Mouse (Mus musculus): Measurements from ENCODE around the gene Cyth3. TPM values are rescaled to one million over a fixed set of nuclear protein-coding genes. Genes with fewer than 3 reads are reported as not detected.

The Cyth3 gene
- polyA plus RNA-seq (2016; fragmentation: Nextera tagmentation; extraction: Ambion mirVana), result 39.8 and 46.1 TPM in 2 replicates

GRCm38 (mm10) chr5:143621893-143622622 is at the start of gene Cyth3:
Gene Cyth3 (plus strand): TSS chr5:143622447.
- peak within 1 kb of the TSS; percentile 88 for H3K4me2 ChIP-seq (replicated peaks)
- peak; percentile 94 for ATAC-seq (ENCODE audit: low FRiP score)
- no peaks in the 10 kb centered on the region for H3K27me3 ChIP-seq
- H3K9ac ChIP-seq, result peak within 1 kb of the TSS; percentile 77
- 8% methylated on average over 46 of the region's 46 CpGs for WGBS
- no peaks in the 10 kb centered on the region for H3K9me3 ChIP-seq (replicated peaks)
- no peaks in the 10 kb centered on the region for H3K36me3 ChIP-seq
- H3K4me1 ChIP-seq, result peaks cover 42% of the 10 kb centered on the region
- H3K27ac ChIP-seq, result peak within 1 kb of the TSS; percentile 75
- H3K4me3 ChIP-seq, result peak within 1 kb of the TSS; percentile 82

GRCm38 (mm10) chr5:143573067-143573466 is 49.2 kb upstream of the Cyth3 start:
- no peak overlapping the region for H3K27ac ChIP-seq
- WGBS, result 86% methylated on average over 4 of the region's 4 CpGs
- no peaks in the 10 kb centered on the region for H3K4me1 ChIP-seq
- H3K9ac ChIP-seq, result no peak overlapping the region
- H3K36me3 ChIP-seq, result no peaks in the 10 kb centered on the region
- no peak for ATAC-seq (ENCODE audit: low FRiP score)
- no peaks in the 10 kb centered on the region for H3K27me3 ChIP-seq
- H3K9me3 ChIP-seq (replicated peaks), result no peaks in the 10 kb centered on the region
- H3K4me3 ChIP-seq, result no peak overlapping the region
- no peak overlapping the region for H3K4me2 ChIP-seq (replicated peaks)

- no peak overlapping the region for H3K4me3 ChIP-seq
- H3K27ac ChIP-seq, result no peak overlapping the region
- ATAC-seq (ENCODE audit: low FRiP score), result no peak
- WGBS, result 88% methylated on average over 19 of the region's 19 CpGs
- H3K9ac ChIP-seq, result no peak overlapping the region
- no peaks in the 10 kb centered on the region for H3K27me3 ChIP-seq
- no peaks in the 10 kb centered on the region for H3K4me1 ChIP-seq
- no peaks in the 10 kb centered on the region for H3K9me3 ChIP-seq (replicated peaks)
- H3K36me3 ChIP-seq, result no peaks in the 10 kb centered on the region
- no peak overlapping the region for H3K4me2 ChIP-seq (replicated peaks)
These were observed 47.7 kb upstream of the Cyth3 start for GRCm38 (mm10) chr5:143574261-143575178.

GRCm38 (mm10) chr5:143579537-143580203 is 42.6 kb upstream of the Cyth3 start:
- no peaks in the 10 kb centered on the region for H3K4me1 ChIP-seq
- H3K27ac ChIP-seq, result no peak overlapping the region
- no peak overlapping the region for H3K4me2 ChIP-seq (replicated peaks)
- H3K9ac ChIP-seq, result no peak overlapping the region
- H3K36me3 ChIP-seq, result no peaks in the 10 kb centered on the region
- no peak for ATAC-seq (ENCODE audit: low FRiP score)
- 85% methylated on average over 10 of the region's 10 CpGs for WGBS
- no peak overlapping the region for H3K4me3 ChIP-seq
- no peaks in the 10 kb centered on the region for H3K27me3 ChIP-seq
- H3K9me3 ChIP-seq (replicated peaks), result no peaks in the 10 kb centered on the region

GRCm38 (mm10) chr5:143580982-143581381 is 41.3 kb upstream of the Cyth3 start:
- no peaks in the 10 kb centered on the region for H3K36me3 ChIP-seq
- H3K9me3 ChIP-seq (replicated peaks), result no peaks in the 10 kb centered on the region
- no peak overlapping the region for H3K4me3 ChIP-seq
- H3K27me3 ChIP-seq, result no peaks in the 10 kb centered on the region
- H3K27ac ChIP-seq, result no peak overlapping the region
- ATAC-seq (ENCODE audit: low FRiP score), result no peak
- H3K9ac ChIP-seq, result no peak overlapping the region
- no peaks in the 10 kb centered on the region for H3K4me1 ChIP-seq
- no peak overlapping the region for H3K4me2 ChIP-seq (replicated peaks)
- 80% methylated on average over 2 of the region's 2 CpGs for WGBS

- no peaks in the 10 kb centered on the region for H3K36me3 ChIP-seq
- ATAC-seq (ENCODE audit: low FRiP score), result no peak
These were observed 40.4 kb upstream of the Cyth3 start for GRCm38 (mm10) chr5:143581874-143582273.

GRCm38 (mm10) chr5:143583081-143583480 is 39.2 kb upstream of the Cyth3 start:
- Histone ChIP-seq H3K9me3 (replicated peaks) (no peaks in the 10 kb centered on the region), H3K4me2 (replicated peaks) (no peak overlapping the region), H3K36me3 (no peaks in the 10 kb centered on the region), H3K4me1 (no peaks in the 10 kb centered on the region), H3K27me3 (no peaks in the 10 kb centered on the region), H3K27ac (no peak overlapping the region), H3K4me3 (no peak overlapping the region), H3K9ac (no peak overlapping the region)
- ATAC-seq (ENCODE audit: low FRiP score), result no peak
- 91% methylated on average over 10 of the region's 10 CpGs for WGBS

More at GRCm38 (mm10) chr5:143581874-143582273, 40.4 kb upstream of the Cyth3 start:
- H3K9me3 ChIP-seq (replicated peaks), result no peaks in the 10 kb centered on the region
- no peaks in the 10 kb centered on the region for H3K27me3 ChIP-seq
- 89% methylated on average over 8 of the region's 8 CpGs for WGBS
- no peak overlapping the region for H3K9ac ChIP-seq
- H3K4me2 ChIP-seq (replicated peaks), result no peak overlapping the region
- H3K4me3 ChIP-seq, result no peak overlapping the region
- no peak overlapping the region for H3K27ac ChIP-seq
- H3K4me1 ChIP-seq, result no peaks in the 10 kb centered on the region

- no peaks in the 10 kb centered on the region for H3K9me3 ChIP-seq (replicated peaks)
- H3K4me2 ChIP-seq (replicated peaks), result no peak overlapping the region
- H3K4me3 ChIP-seq, result no peak overlapping the region
- no peak overlapping the region for H3K9ac ChIP-seq
- WGBS, result 86% methylated on average over 5 of the region's 5 CpGs
- no peak overlapping the region for H3K27ac ChIP-seq
- no peaks in the 10 kb centered on the region for H3K27me3 ChIP-seq
- peaks cover 6% of the 10 kb centered on the region for H3K4me1 ChIP-seq
- ATAC-seq (ENCODE audit: low FRiP score), result no peak
- no peaks in the 10 kb centered on the region for H3K36me3 ChIP-seq
These were observed 37.3 kb upstream of the Cyth3 start for GRCm38 (mm10) chr5:143584982-143585381.

- H3K4me1 ChIP-seq, result peaks cover 6% of the 10 kb centered on the region
- no peak overlapping the region for H3K27ac ChIP-seq
- no peak overlapping the region for H3K4me3 ChIP-seq
- H3K36me3 ChIP-seq, result no peaks in the 10 kb centered on the region
- no peaks in the 10 kb centered on the region for H3K9me3 ChIP-seq (replicated peaks)
- ATAC-seq (ENCODE audit: low FRiP score), result no peak
- 86% methylated on average over 8 of the region's 8 CpGs for WGBS
- H3K4me2 ChIP-seq (replicated peaks), result no peak overlapping the region
- no peaks in the 10 kb centered on the region for H3K27me3 ChIP-seq
- no peak overlapping the region for H3K9ac ChIP-seq
These were observed 35.9 kb upstream of the Cyth3 start for GRCm38 (mm10) chr5:143586386-143586785.

- peaks cover 6% of the 10 kb centered on the region for H3K4me1 ChIP-seq
- ATAC-seq (ENCODE audit: low FRiP score), result no peak
- no peak overlapping the region for H3K9ac ChIP-seq
- H3K27me3 ChIP-seq, result no peaks in the 10 kb centered on the region
- H3K9me3 ChIP-seq (replicated peaks), result no peaks in the 10 kb centered on the region
- H3K36me3 ChIP-seq, result no peaks in the 10 kb centered on the region
- 41% methylated on average over 17 of the region's 17 CpGs for WGBS
- no peak overlapping the region for H3K4me2 ChIP-seq (replicated peaks)
- H3K4me3 ChIP-seq, result no peak overlapping the region
- no peak overlapping the region for H3K27ac ChIP-seq
These were observed 33.1 kb upstream of the Cyth3 start for GRCm38 (mm10) chr5:143589108-143589507.

- H3K4me3 ChIP-seq, result no peak overlapping the region
- no peak overlapping the region for H3K9ac ChIP-seq
- no peaks in the 10 kb centered on the region; the same call in 1 of the 2 replicates for H3K9me3 ChIP-seq (replicated peaks)
- H3K27ac ChIP-seq, result no peak overlapping the region
- 74% methylated on average over 5 of the region's 5 CpGs for WGBS
- H3K36me3 ChIP-seq, result no peaks in the 10 kb centered on the region
- ATAC-seq (ENCODE audit: low FRiP score), result no peak
- no peak overlapping the region for H3K4me2 ChIP-seq (replicated peaks)
- H3K4me1 ChIP-seq, result peaks cover 6% of the 10 kb centered on the region
- H3K27me3 ChIP-seq, result no peaks in the 10 kb centered on the region
These were observed 29.3 kb upstream of the Cyth3 start for GRCm38 (mm10) chr5:143592926-143593325.

- Histone ChIP-seq H3K9me3 (replicated peaks) (no peaks in the 10 kb centered on the region; the same call in 1 of the 2 replicates), H3K36me3 (no peaks in the 10 kb centered on the region), H3K9ac (no peak overlapping the region), H3K27me3 (no peaks in the 10 kb centered on the region), H3K4me2 (replicated peaks) (no peak overlapping the region), H3K4me1 (peaks cover 6% of the 10 kb centered on the region), H3K4me3 (no peak overlapping the region), H3K27ac (no peak overlapping the region)
- WGBS, result 90% methylated on average over 11 of the region's 11 CpGs
- no peak for ATAC-seq (ENCODE audit: low FRiP score)
These were observed 28.6 kb upstream of the Cyth3 start for GRCm38 (mm10) chr5:143593563-143594146.

Measured in hindbrain, embryonic 12.5 days (tissue).